Comparison of ENCODE assay signal across 17 mouse cellular contexts in the genomic region with DNA sequence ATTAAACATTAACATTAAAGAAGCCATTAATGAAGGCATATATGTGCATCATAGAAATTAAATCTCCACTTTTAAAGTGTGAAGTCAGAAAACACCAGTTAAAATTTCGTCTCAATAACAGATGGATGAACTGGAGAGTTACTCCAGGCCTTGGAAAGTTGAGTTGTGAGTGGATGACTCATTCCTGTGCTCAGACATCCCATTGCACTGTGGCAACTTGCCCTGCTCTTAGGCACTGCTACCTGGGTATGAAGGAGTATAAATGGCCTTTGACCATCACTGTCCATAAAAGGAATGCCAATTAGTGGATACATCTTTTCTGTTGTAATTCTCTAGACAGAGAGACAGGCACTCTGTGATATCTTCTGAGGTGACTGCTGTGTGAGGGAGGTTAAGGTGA.
"Had no signal": no experiment of that assay in that cellular context is flagged by ENCODE, and none has a peak within 500 bp of the region (broad histone marks: within the 10 kb centered on the region; RNA-seq: fewer than 3 reads in every experiment).

No protein-coding gene starts in this region.

- ATAC-seq: liver, postnatal 0 days; midbrain, embryonic 15.5 days had no signal

- H3K4me3 ChIP-seq: limb, embryonic 12.5 days; liver, embryonic 13.5 days; lung, embryonic 15.5 days; megakaryocyte, embryonic 14.5 days; midbrain, embryonic 15.5 days; neural tube, embryonic 12.5 days had no signal

- H3K36me3 ChIP-seq: limb, embryonic 12.5 days; liver, embryonic 13.5 days; lung, embryonic 15.5 days; midbrain, embryonic 15.5 days; neural tube, embryonic 12.5 days had no signal

- H3K9me3 ChIP-seq: liver, embryonic 13.5 days; lung, embryonic 15.5 days; megakaryocyte, embryonic 14.5 days; midbrain, embryonic 15.5 days had no signal

- H3K27ac ChIP-seq: kidney, postnatal 0 days; limb, embryonic 12.5 days; liver, embryonic 13.5 days; lung, embryonic 15.5 days; macrophage; midbrain, embryonic 15.5 days; neural tube, embryonic 12.5 days; stomach, postnatal 0 days had no signal

- DNase-seq: layer of hippocampus, adult 9-11 months; layer of hippocampus, postnatal 36 days; liver; liver, embryonic 13.5 days; liver, postnatal 0 days; lung, postnatal 14 days; thymus, adult 2 months; thymus, postnatal 25 days had no signal

- H3K9ac ChIP-seq: limb, embryonic 12.5 days; liver, embryonic 13.5 days; liver, postnatal 0 days; lung, embryonic 15.5 days; midbrain, embryonic 15.5 days; neural tube, embryonic 12.5 days had no signal

- H3K4me1 ChIP-seq: limb, embryonic 12.5 days; liver, embryonic 13.5 days; lung, embryonic 15.5 days; megakaryocyte, embryonic 14.5 days; midbrain, embryonic 15.5 days; neural tube, embryonic 12.5 days had no signal

- H3K27me3 ChIP-seq: limb, embryonic 12.5 days; liver, embryonic 13.5 days; lung, embryonic 15.5 days; megakaryocyte, embryonic 14.5 days; midbrain, embryonic 15.5 days; neural tube, embryonic 12.5 days had no signal

- H3K4me2 ChIP-seq: limb, embryonic 12.5 days; liver, embryonic 13.5 days; lung, embryonic 15.5 days; midbrain, embryonic 11.5 days; midbrain, embryonic 15.5 days; neural tube, embryonic 12.5 days had no signal
